Mouse (Mus musculus) activated CD4-positive, CD25-positive, alpha-beta regulatory T cell (primary cell): ENCODE results near the gene Lhx8. TPM values are rescaled to one million over a fixed set of nuclear protein-coding genes. Genes with fewer than 3 reads are reported as not detected.

ENCODE experiments used
- polyA plus RNA-seq, 2 experiments: library from polyadenylated mRNA; unstranded; fragments of 100-300 nt; shearing (Covaris generic); gene quantifications; one replicate each; pipeline ENCODE4 v1.2.1; 2017

Gene Lhx8
- polyA plus RNA-seq = not detected

DNA sequence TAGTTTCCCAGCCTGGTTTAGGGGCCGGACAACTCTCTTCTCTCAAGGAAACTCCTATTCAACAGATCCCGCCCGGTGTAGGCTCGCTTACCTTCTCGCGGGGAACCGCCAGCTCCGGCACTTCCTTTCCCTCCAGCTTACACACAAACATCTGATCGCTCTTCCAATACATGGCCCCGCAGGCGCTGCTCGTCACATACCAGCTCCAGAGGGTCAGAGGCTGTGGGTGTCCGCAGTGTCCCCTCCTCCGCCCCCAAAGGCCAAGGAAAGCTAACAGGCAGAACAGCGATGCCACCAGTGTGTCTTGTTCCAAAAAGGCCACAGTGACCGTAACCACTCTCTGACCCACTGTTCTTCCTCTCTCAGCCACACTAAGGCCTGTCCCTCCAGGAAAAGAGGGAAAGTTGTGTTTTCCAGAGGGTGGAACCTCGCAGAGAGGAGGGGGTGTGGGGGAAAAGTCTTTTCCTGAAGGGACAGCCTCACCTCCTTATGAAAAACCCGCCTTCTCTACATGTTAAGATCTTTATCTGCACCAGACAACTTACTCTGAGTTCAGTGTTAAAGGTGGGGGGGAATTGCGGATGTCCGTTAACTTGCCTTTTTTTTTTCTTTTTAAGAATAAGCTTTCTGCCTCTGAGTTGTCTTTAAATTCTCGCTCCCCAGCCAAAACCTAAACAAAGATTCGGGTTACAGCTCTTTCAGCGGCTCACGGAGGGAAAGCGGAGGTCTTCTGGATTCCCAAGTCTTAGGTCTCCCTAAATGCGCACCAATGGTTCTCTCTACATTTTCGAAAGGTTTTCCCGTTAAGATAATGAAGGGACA, at the start of gene Lhx8:
Lhx8 (minus strand) TSS at position 479 of the 822 bp plus-strand sequence.

